Mouse (Mus musculus): ENCODE data around the gene Daam2. TPM values are rescaled to one million over a fixed set of nuclear protein-coding genes. Genes with fewer than 3 reads are reported as not detected.
A peak's percentile ranks its signal among the peaks of the same experiment; 100 is the strongest.

The Daam2 gene
- polyA plus RNA-seq, 1 experiment from 2014 or later: 5.3 TPM

GRCm38 (mm10) chr17:49559786-49560289, 4.3 kb downstream of the Daam2 start:
- Histone ChIP-seq H3K4me2 (replicated peaks) (no peak overlapping the region), H3K4me1 (peaks cover 23% of the 10 kb centered on the region), H3K9ac (no peak overlapping the region), H3K4me3 (no peak overlapping the region), H3K9me3 (replicated peaks) (no peaks in the 10 kb centered on the region), H3K36me3 (no peaks in the 10 kb centered on the region), H3K27ac (no peak overlapping the region), H3K27me3 (peaks cover 8% of the 10 kb centered on the region; the same call in 1 of the 2 replicates)
- ATAC-seq (ENCODE audit: low FRiP score): no peak
- 29% methylated on average over 5 of the region's 5 CpGs for WGBS

GRCm38 (mm10) chr17:49556169-49556568, 8.0 kb downstream of the Daam2 start:
- no peaks in the 10 kb centered on the region for H3K4me1 ChIP-seq
- H3K9ac ChIP-seq: no peak overlapping the region
- H3K4me3 ChIP-seq: no peak overlapping the region
- H3K27ac ChIP-seq: no peak overlapping the region
- WGBS: 90% methylated on average over 3 of the region's 3 CpGs
- no peaks in the 10 kb centered on the region for H3K36me3 ChIP-seq
- no peaks in the 10 kb centered on the region for H3K27me3 ChIP-seq
- no peaks in the 10 kb centered on the region for H3K9me3 ChIP-seq (replicated peaks)
- no peak for ATAC-seq (ENCODE audit: low FRiP score)
- H3K4me2 ChIP-seq (replicated peaks): no peak overlapping the region

- no peaks in the 10 kb centered on the region for H3K9me3 ChIP-seq (replicated peaks)
- H3K36me3 ChIP-seq: no peaks in the 10 kb centered on the region
- no peaks in the 10 kb centered on the region for H3K4me1 ChIP-seq
- H3K9ac ChIP-seq: no peak overlapping the region
- H3K4me3 ChIP-seq: no peak overlapping the region
- H3K4me2 ChIP-seq (replicated peaks): no peak overlapping the region
- no peaks in the 10 kb centered on the region for H3K27me3 ChIP-seq
- ATAC-seq (ENCODE audit: low FRiP score): no peak
- H3K27ac ChIP-seq: no peak overlapping the region
- WGBS: 87% methylated on average over 7 of the region's 7 CpGs
Measured at GRCm38 (mm10) chr17:49551991-49552390, 12.2 kb downstream of the Daam2 start.

DNA sequence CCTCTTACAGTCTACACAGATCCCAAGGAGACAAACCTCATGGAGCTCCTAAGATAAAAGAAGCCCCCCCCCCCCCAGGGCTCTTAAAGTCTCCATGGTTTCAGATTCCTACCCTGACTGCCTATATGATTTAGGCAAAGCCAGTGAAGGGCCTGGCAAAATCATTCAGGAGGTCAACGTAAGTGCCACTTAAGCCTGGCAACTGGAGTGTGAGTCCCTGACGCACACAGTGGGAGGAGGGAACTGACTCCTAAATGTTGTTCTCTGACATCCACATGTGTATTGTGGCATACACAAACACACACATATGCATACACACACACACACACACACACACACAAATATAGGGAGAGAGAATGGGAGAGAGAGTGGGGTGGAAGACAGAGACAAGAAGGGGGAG, 12.7 kb downstream of the Daam2 start:
- no peak overlapping the region for H3K27ac ChIP-seq
- H3K4me3 ChIP-seq: no peak overlapping the region
- no peak overlapping the region for H3K9ac ChIP-seq
- WGBS: 89% methylated on average over 2 of the region's 2 CpGs
- H3K9me3 ChIP-seq (replicated peaks): no peaks in the 10 kb centered on the region
- no peaks in the 10 kb centered on the region for H3K36me3 ChIP-seq
- H3K27me3 ChIP-seq: no peaks in the 10 kb centered on the region
- no peaks in the 10 kb centered on the region for H3K4me1 ChIP-seq
- no peak overlapping the region for H3K4me2 ChIP-seq (replicated peaks)
- no peak for ATAC-seq (ENCODE audit: low FRiP score)

- no peaks in the 10 kb centered on the region for H3K36me3 ChIP-seq
- WGBS: 69% methylated on average over 4 of the region's 4 CpGs
- no peak overlapping the region for H3K27ac ChIP-seq
- no peak overlapping the region for H3K4me3 ChIP-seq
- no peaks in the 10 kb centered on the region for H3K27me3 ChIP-seq
- H3K4me1 ChIP-seq: peaks cover 5% of the 10 kb centered on the region; the same call in 1 of the 2 replicates
- no peak for ATAC-seq (ENCODE audit: low FRiP score)
- H3K9me3 ChIP-seq (replicated peaks): no peaks in the 10 kb centered on the region
- H3K9ac ChIP-seq: no peak overlapping the region
- H3K4me2 ChIP-seq (replicated peaks): no peak overlapping the region
Measured at GRCm38 (mm10) chr17:49545997-49546396, 18.1 kb downstream of the Daam2 start.

DNA sequence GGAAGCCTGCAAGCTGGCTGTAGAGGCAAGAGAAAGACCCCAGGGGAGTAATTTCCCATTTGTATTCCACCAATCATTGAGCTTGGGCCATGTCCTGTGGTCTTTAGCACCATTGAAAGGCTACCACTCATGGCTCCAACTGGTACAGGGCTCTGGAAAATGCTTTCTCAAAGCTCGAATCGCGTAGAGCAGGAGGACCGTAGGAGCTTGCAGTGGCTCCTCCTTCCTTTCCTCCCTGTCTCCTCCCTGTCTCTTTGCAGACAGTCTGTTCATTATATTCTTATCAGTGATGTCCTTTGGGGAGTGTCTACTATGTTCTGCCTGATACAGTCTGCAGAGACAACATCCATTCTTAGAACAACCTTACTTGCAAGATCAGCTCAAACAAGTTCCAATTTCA, 18.7 kb downstream of the Daam2 start:
- Histone ChIP-seq H3K9ac (no peak overlapping the region), H3K9me3 (replicated peaks) (no peaks in the 10 kb centered on the region), H3K27ac (no peak overlapping the region), H3K36me3 (no peaks in the 10 kb centered on the region), H3K4me2 (replicated peaks) (no peak overlapping the region), H3K4me3 (no peak overlapping the region), H3K4me1 (peaks cover 11% of the 10 kb centered on the region), H3K27me3 (no peaks in the 10 kb centered on the region)
- 74% methylated on average over 4 of the region's 4 CpGs for WGBS
- no peak for ATAC-seq (ENCODE audit: low FRiP score)

- Histone ChIP-seq H3K4me1 (peaks cover 19% of the 10 kb centered on the region), H3K4me3 (no peak overlapping the region), H3K27ac (no peak overlapping the region), H3K9ac (no peak overlapping the region), H3K36me3 (no peaks in the 10 kb centered on the region), H3K9me3 (replicated peaks) (no peaks in the 10 kb centered on the region), H3K4me2 (replicated peaks) (no peak overlapping the region), H3K27me3 (no peaks in the 10 kb centered on the region)
- ATAC-seq (ENCODE audit: low FRiP score): no peak
- 88% methylated on average over 2 of the region's 2 CpGs for WGBS
Measured at GRCm38 (mm10) chr17:49544561-49544960, 19.6 kb downstream of the Daam2 start.

- no peak overlapping the region for H3K4me3 ChIP-seq
- no peak overlapping the region for H3K9ac ChIP-seq
- H3K4me2 ChIP-seq (replicated peaks): no peak overlapping the region
- peaks cover 34% of the 10 kb centered on the region for H3K4me1 ChIP-seq
- H3K27ac ChIP-seq: peak overlapping the region; percentile 25; the same call in 1 of the 2 replicates
- no peaks in the 10 kb centered on the region for H3K27me3 ChIP-seq
- no peaks in the 10 kb centered on the region for H3K36me3 ChIP-seq
- 53% methylated on average over 14 of the region's 14 CpGs for WGBS
- ATAC-seq (ENCODE audit: low FRiP score): no peak
- no peaks in the 10 kb centered on the region for H3K9me3 ChIP-seq (replicated peaks)
Measured at GRCm38 (mm10) chr17:49540706-49541105, 23.4 kb downstream of the Daam2 start.

- no peak overlapping the region for H3K9ac ChIP-seq
- no peaks in the 10 kb centered on the region for H3K36me3 ChIP-seq
- H3K9me3 ChIP-seq (replicated peaks): no peaks in the 10 kb centered on the region
- no peaks in the 10 kb centered on the region for H3K27me3 ChIP-seq
- H3K4me2 ChIP-seq (replicated peaks): peak overlapping the region; percentile 13; the same call in 1 of the 2 replicates
- H3K4me1 ChIP-seq: peaks cover 44% of the 10 kb centered on the region
- peak; percentile 87 for ATAC-seq (ENCODE audit: low FRiP score)
- no peak overlapping the region for H3K27ac ChIP-seq
- no peak overlapping the region for H3K4me3 ChIP-seq
- WGBS: 20% methylated on average over 8 of the region's 8 CpGs
Measured at GRCm38 (mm10) chr17:49539204-49539603, 24.9 kb downstream of the Daam2 start.

DNA sequence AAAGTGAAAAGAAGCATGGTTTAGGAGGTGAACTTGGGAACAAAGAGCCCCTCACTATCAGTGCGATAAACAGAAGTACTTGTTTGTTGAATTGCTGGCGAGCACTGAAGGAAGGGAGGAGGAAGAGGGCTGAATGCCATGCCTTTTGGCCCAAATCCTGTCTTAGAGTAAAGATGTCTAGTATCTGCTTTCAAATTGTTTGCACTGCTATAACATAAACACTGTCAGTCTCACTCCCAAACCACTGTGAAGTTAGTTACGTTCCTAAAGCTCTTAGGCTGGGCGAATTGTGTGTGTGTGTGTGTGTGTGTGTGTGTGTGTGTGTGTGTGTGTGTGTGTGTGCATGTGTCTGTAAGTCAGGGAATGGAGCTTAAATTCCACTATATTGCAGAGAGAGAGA, 28.6 kb downstream of the Daam2 start:
- H3K27me3 ChIP-seq: no peaks in the 10 kb centered on the region
- no peak overlapping the region for H3K4me2 ChIP-seq (replicated peaks)
- no peak for ATAC-seq (ENCODE audit: low FRiP score)
- no peak overlapping the region for H3K9ac ChIP-seq
- H3K4me1 ChIP-seq: peaks cover 37% of the 10 kb centered on the region
- WGBS: 72% methylated on average over 4 of the region's 4 CpGs
- H3K4me3 ChIP-seq: no peak overlapping the region
- H3K36me3 ChIP-seq: no peaks in the 10 kb centered on the region
- H3K9me3 ChIP-seq (replicated peaks): no peaks in the 10 kb centered on the region
- H3K27ac ChIP-seq: no peak overlapping the region

DNA sequence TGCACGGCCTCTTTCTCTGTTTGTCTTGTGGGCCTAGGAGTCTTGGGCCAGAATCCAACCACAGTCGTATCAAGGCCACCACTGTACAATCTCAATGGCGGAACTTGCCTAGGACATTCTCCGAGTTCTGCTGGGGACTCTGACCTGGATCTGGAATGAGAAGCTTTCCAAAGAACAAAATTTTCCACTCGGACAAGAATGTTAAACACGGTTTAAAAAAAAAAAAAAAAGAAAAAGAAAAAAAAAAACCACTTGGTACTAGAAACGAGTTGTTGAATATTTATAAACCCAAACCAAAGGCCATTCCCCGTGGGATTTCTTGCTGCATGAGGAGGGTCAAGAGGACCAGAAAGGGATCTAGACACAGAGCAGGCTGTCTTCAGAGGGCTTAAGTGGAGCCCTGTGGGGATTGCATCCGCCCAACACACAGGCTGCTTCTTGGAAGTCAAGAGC, 29.9 kb downstream of the Daam2 start:
- 64% methylated on average over 9 of the region's 9 CpGs for WGBS
- H3K9me3 ChIP-seq (replicated peaks): no peaks in the 10 kb centered on the region
- no peaks in the 10 kb centered on the region for H3K36me3 ChIP-seq
- H3K4me1 ChIP-seq: peaks cover 25% of the 10 kb centered on the region
- no peak overlapping the region for H3K9ac ChIP-seq
- H3K27ac ChIP-seq: no peak overlapping the region
- H3K27me3 ChIP-seq: no peaks in the 10 kb centered on the region
- H3K4me2 ChIP-seq (replicated peaks): no peak overlapping the region
- no peak overlapping the region for H3K4me3 ChIP-seq
- ATAC-seq (ENCODE audit: low FRiP score): no peak

GRCm38 (mm10) chr17:49531661-49532060, 32.5 kb downstream of the Daam2 start:
- H3K9ac ChIP-seq: no peak overlapping the region
- no peaks in the 10 kb centered on the region for H3K36me3 ChIP-seq
- no peak overlapping the region for H3K27ac ChIP-seq
- H3K27me3 ChIP-seq: no peaks in the 10 kb centered on the region
- H3K4me3 ChIP-seq: no peak overlapping the region
- WGBS: 92% methylated on average over 5 of the region's 5 CpGs
- H3K4me2 ChIP-seq (replicated peaks): no peak overlapping the region
- no peak for ATAC-seq (ENCODE audit: low FRiP score)
- H3K9me3 ChIP-seq (replicated peaks): no peaks in the 10 kb centered on the region
- H3K4me1 ChIP-seq: peaks cover 17% of the 10 kb centered on the region; the same call in 1 of the 2 replicates

DNA sequence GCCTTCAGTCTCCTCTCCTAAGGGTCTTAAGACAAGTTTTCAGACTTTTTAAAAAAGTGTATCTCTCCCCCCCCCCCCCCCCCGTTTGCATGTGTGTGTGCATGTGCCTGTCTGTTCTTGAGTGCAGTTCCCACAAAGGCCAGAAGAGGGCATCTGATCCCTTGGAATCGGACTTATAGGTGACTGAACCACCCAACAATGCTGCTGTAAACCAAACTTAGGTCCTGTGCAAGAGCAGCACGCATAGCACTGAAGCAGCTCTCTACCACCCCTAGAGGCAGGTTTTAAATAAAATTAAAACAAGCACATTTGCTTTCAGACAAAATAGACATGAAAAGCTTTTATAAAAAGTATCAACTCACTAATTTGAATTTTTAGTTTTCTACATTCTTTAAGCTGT, 33.9 kb downstream of the Daam2 start:
- Histone ChIP-seq H3K4me3 (no peak overlapping the region), H3K27ac (no peak overlapping the region), H3K27me3 (no peaks in the 10 kb centered on the region), H3K4me2 (replicated peaks) (no peak overlapping the region), H3K4me1 (peaks cover 7% of the 10 kb centered on the region; the same call in 1 of the 2 replicates), H3K9me3 (replicated peaks) (no peaks in the 10 kb centered on the region), H3K36me3 (no peaks in the 10 kb centered on the region), H3K9ac (no peak overlapping the region)
- ATAC-seq (ENCODE audit: low FRiP score): no peak
- 15% methylated on average over 3 of the region's 3 CpGs for WGBS
